Mouse (Mus musculus) forebrain, postnatal 0 days (tissue): ENCODE results near the gene Ttc6. TPM values are rescaled to one million over a fixed set of nuclear protein-coding genes. Genes with fewer than 3 reads are reported as not detected.

ENCODE experiments used
- ATAC-seq: fragments of 200-750 bp; cut with Nextera tagmentation; 2 replicates; pipeline ENCODE4 v1.8.0; 2017; ENCODE audit warnings: mild to moderate bottlenecking, moderate library complexity
- DNase-seq: peaks from one replicate; pipeline ENCODE4 v3.0.0-alpha.2; 2015
- H3K27ac ChIP-seq: fragments of 300-500 bp; sonication (generic); 2 replicates; pipeline ENCODE4 v1.5.1; 2014; ENCODE audit warnings: low read depth, mild to moderate bottlenecking, antibody characterized with exemption, low read length, moderate library complexity, mixed read lengths
- H3K27me3 ChIP-seq: fragments of 300-500 bp; sonication (generic); 2 replicates; pipeline ENCODE4 v1.6.1; 2014; ENCODE audit warnings: mild to moderate bottlenecking, low read length, mixed read lengths; ENCODE audit not compliant: insufficient read depth
- H3K36me3 ChIP-seq: fragments of 300-500 bp; sonication (generic); 2 replicates; pipeline ENCODE4 v1.6.1; 2014; ENCODE audit warnings: mild to moderate bottlenecking, moderate library complexity; ENCODE audit not compliant: insufficient read depth
- H3K4me1 ChIP-seq: fragments of 300-500 bp; sonication (generic); 2 replicates; pipeline ENCODE4 v1.6.1; 2014; ENCODE audit warnings: antibody characterized with exemption; ENCODE audit not compliant: insufficient read depth
- H3K4me2 ChIP-seq: fragments of 300-500 bp; sonication (generic); 2 replicates; pipeline ENCODE4 v1.6.1; 2014; ENCODE audit warnings: low read depth, mild to moderate bottlenecking, moderate library complexity
- H3K4me3 ChIP-seq: fragments of 300-500 bp; sonication (generic); 2 replicates; pipeline ENCODE4 v1.5.1; 2014; ENCODE audit warnings: low read depth, low read length, mixed read lengths
- H3K9ac ChIP-seq: fragments of 300-500 bp; sonication (generic); 2 replicates; pipeline ENCODE4 v1.6.1; 2014; ENCODE audit warnings: mild to moderate bottlenecking
- H3K9me3 ChIP-seq: fragments of 300-500 bp; sonication (generic); 2 replicates; pipeline ENCODE4 v1.6.1; 2016; ENCODE audit warnings: low read length
- CTCF ChIP-seq: sonication (generic); IDR thresholded peaks from 2 replicates; pipeline ENCODE4 v1.5.1; 2016; ENCODE audit warnings: antibody characterized with exemption, control low read depth, low read depth
- WGBS: fragments of 180-500 bp; shearing (Covaris S2); extraction: QIAGEN DNeasy Blood & Tissue Kit; methylation state at CpG from one replicate; pipeline ENCODE4 v1.1.7; 2014; 5-methylcytosine and 5-hydroxymethylcytosine counted together
- polyA plus RNA-seq: library from polyadenylated mRNA; unstranded; fragments of >200 nt; fragmentation: Nextera tagmentation; extraction: Ambion mirVana; gene quantifications from 2 replicates; pipeline ENCODE4 v1.2.1, GENCODE M21; 2015
- total RNA-seq: library from RNA; depleted of rRNA; stranded (reverse); fragments of >200 nt; gene quantifications from 2 replicates; pipeline ENCODE4 v1.2.3, GENCODE M21; 2014

The Ttc6 gene
- total and polyA plus RNA-seq, 2 experiments from 2014 or later = 0.74 to 1.2 TPM

GRCm38 (mm10) chr12:57536056-57536908, 27.6 kb upstream of the Ttc6 start:
- 3% methylated on average over 25 of the region's 25 CpGs for WGBS
- Histone ChIP-seq H3K4me1 (no peaks in the 10 kb centered on the region), H3K9ac (no peak overlapping the region), H3K27me3 (peaks cover 69% of the 10 kb centered on the region), H3K4me3 (no peak overlapping the region), H3K36me3 (no peaks in the 10 kb centered on the region), H3K4me2 (no peak overlapping the region), H3K27ac (no peak overlapping the region), H3K9me3 (no peaks in the 10 kb centered on the region)
- DNase-seq (peak; percentile 64), ATAC-seq (no peak)
- TF ChIP-seq CTCF = no peak

GRCm38 (mm10) chr12:57536909-57537670, 26.8 kb upstream of the Ttc6 start:
- H3K4me1 ChIP-seq = no peaks in the 10 kb centered on the region
- no peaks in the 10 kb centered on the region for H3K36me3 ChIP-seq
- 6% methylated on average over 11 of the region's 11 CpGs for WGBS
- DNase-seq (no peak), ATAC-seq (no peak)
- H3K9me3 ChIP-seq = no peaks in the 10 kb centered on the region
- TF ChIP-seq CTCF = no peak
- H3K27me3 ChIP-seq = peaks cover 72% of the 10 kb centered on the region
- no peak overlapping the region for H3K27ac ChIP-seq
- H3K9ac ChIP-seq = no peak overlapping the region
- H3K4me2 ChIP-seq = no peak overlapping the region
- no peak overlapping the region for H3K4me3 ChIP-seq

- 3% methylated on average over 21 of the region's 21 CpGs for WGBS
- no peak for TF ChIP-seq CTCF
Measured at GRCm38 (mm10) chr12:57537791-57538587, 25.9 kb upstream of the Ttc6 start.

GRCm38 (mm10) chr12:57538588-57539550, 25.0 kb upstream of the Ttc6 start:
- Histone ChIP-seq H3K27me3 (peaks cover 69% of the 10 kb centered on the region), H3K4me1 (no peaks in the 10 kb centered on the region), H3K36me3 (no peaks in the 10 kb centered on the region), H3K9ac (no peak overlapping the region), H3K9me3 (no peaks in the 10 kb centered on the region), H3K4me2 (no peak overlapping the region), H3K4me3 (peak overlapping the region; percentile 3; the same call in 1 of the 2 replicates), H3K27ac (no peak overlapping the region)
- 2% methylated on average over 63 of the region's 63 CpGs for WGBS
- DNase-seq (no peak), ATAC-seq (no peak)
- TF ChIP-seq CTCF = no peak

More at GRCm38 (mm10) chr12:57537791-57538587, 25.9 kb upstream of the Ttc6 start:
- no peaks in the 10 kb centered on the region for H3K36me3 ChIP-seq
- no peak overlapping the region for H3K9ac ChIP-seq
- H3K4me3 ChIP-seq = no peak overlapping the region
- no peak overlapping the region for H3K4me2 ChIP-seq
- no peak overlapping the region for H3K27ac ChIP-seq
- ATAC-seq = no peak
- no peaks in the 10 kb centered on the region for H3K9me3 ChIP-seq
- H3K4me1 ChIP-seq = no peaks in the 10 kb centered on the region
- H3K27me3 ChIP-seq = peaks cover 69% of the 10 kb centered on the region
- DNase-seq = peak; percentile 58

GRCm38 (mm10) chr12:57539551-57539985, 24.3 kb upstream of the Ttc6 start:
- DNase-seq (peak; percentile 78), ATAC-seq (no peak)
- Histone ChIP-seq H3K9me3 (no peaks in the 10 kb centered on the region), H3K4me2 (no peak overlapping the region), H3K4me3 (no peak overlapping the region), H3K9ac (no peak overlapping the region), H3K27me3 (peaks cover 68% of the 10 kb centered on the region), H3K36me3 (no peaks in the 10 kb centered on the region), H3K4me1 (no peaks in the 10 kb centered on the region), H3K27ac (no peak overlapping the region)
- TF ChIP-seq CTCF = no peak
- 2% methylated on average over 10 of the region's 10 CpGs for WGBS

- H3K36me3 ChIP-seq = no peaks in the 10 kb centered on the region
- H3K27ac ChIP-seq = no peak overlapping the region
- H3K9me3 ChIP-seq = no peaks in the 10 kb centered on the region
- H3K4me3 ChIP-seq = no peak overlapping the region
- peaks cover 61% of the 10 kb centered on the region for H3K27me3 ChIP-seq
- no peaks in the 10 kb centered on the region for H3K4me1 ChIP-seq
- H3K4me2 ChIP-seq = no peak overlapping the region
- ATAC-seq = no peak
- no peak overlapping the region for H3K9ac ChIP-seq
- peak; percentile 57 for DNase-seq
- WGBS = 13% methylated on average over 6 of the region's 6 CpGs
- TF ChIP-seq CTCF = no peak
Measured at GRCm38 (mm10) chr12:57541118-57541517, 22.8 kb upstream of the Ttc6 start.
